Mouse (Mus musculus): ENCODE data around the gene Tmem104. TPM values are rescaled to one million over a fixed set of nuclear protein-coding genes. Genes with fewer than 3 reads are reported as not detected.
A peak's percentile ranks its signal among the peaks of the same experiment; 100 is the strongest.

Tmem104 gene
- polyA plus RNA-seq, 1 experiment from 2014 or later: 13.9 TPM

- Histone ChIP-seq H3K27me3 (peaks cover 2% of the 10 kb centered on the region; the same call in 1 of the 2 replicates), H3K4me2 (replicated peaks) (no peak overlapping the region), H3K27ac (replicated peaks) (no peak overlapping the region), H3K4me1 (peaks cover 28% of the 10 kb centered on the region), H3K36me3 (no peaks in the 10 kb centered on the region), H3K4me3 (replicated peaks) (no peak overlapping the region), H3K9me3 (replicated peaks) (no peaks in the 10 kb centered on the region), H3K9ac (no peak overlapping the region)
- no peak for ATAC-seq (ENCODE audit: insufficient number of reproducible peaks, low FRiP score, low TSS enrichment, low read depth)
- 66% methylated on average over 11 of the region's 11 CpGs for WGBS
Observed at GRCm38 (mm10) chr11:115223451-115223850, 36.2 kb downstream of the Tmem104 start.

GRCm38 (mm10) chr11:115223877-115224276, 36.6 kb downstream of the Tmem104 start:
- no peaks in the 10 kb centered on the region for H3K36me3 ChIP-seq
- peaks cover 3% of the 10 kb centered on the region; the same call in 1 of the 2 replicates for H3K27me3 ChIP-seq
- H3K9me3 ChIP-seq (replicated peaks): no peaks in the 10 kb centered on the region
- H3K4me3 ChIP-seq (replicated peaks): no peak overlapping the region
- H3K9ac ChIP-seq: no peak overlapping the region
- no peak overlapping the region for H3K27ac ChIP-seq (replicated peaks)
- H3K4me2 ChIP-seq (replicated peaks): no peak overlapping the region
- no peak for ATAC-seq (ENCODE audit: insufficient number of reproducible peaks, low FRiP score, low TSS enrichment, low read depth)
- peaks cover 25% of the 10 kb centered on the region for H3K4me1 ChIP-seq
- 68% methylated on average over 6 of the region's 6 CpGs for WGBS

GRCm38 (mm10) chr11:115224889-115225288, 37.6 kb downstream of the Tmem104 start:
- 49% methylated on average over 8 of the region's 8 CpGs for WGBS
- Histone ChIP-seq H3K4me2 (replicated peaks) (no peak overlapping the region), H3K27me3 (peaks cover 8% of the 10 kb centered on the region; the same call in 1 of the 2 replicates), H3K4me3 (replicated peaks) (no peak overlapping the region), H3K9me3 (replicated peaks) (no peaks in the 10 kb centered on the region), H3K36me3 (no peaks in the 10 kb centered on the region), H3K9ac (no peak overlapping the region), H3K4me1 (peaks cover 18% of the 10 kb centered on the region), H3K27ac (replicated peaks) (no peak overlapping the region)
- ATAC-seq (ENCODE audit: insufficient number of reproducible peaks, low FRiP score, low TSS enrichment, low read depth): no peak

GRCm38 (mm10) chr11:115225301-115225700, 38.0 kb downstream of the Tmem104 start:
- 71% methylated on average over 6 of the region's 6 CpGs for WGBS
- H3K36me3 ChIP-seq: no peaks in the 10 kb centered on the region
- H3K4me1 ChIP-seq: peaks cover 18% of the 10 kb centered on the region
- no peak overlapping the region for H3K4me3 ChIP-seq (replicated peaks)
- H3K27me3 ChIP-seq: peaks cover 8% of the 10 kb centered on the region; the same call in 1 of the 2 replicates
- no peaks in the 10 kb centered on the region for H3K9me3 ChIP-seq (replicated peaks)
- H3K9ac ChIP-seq: no peak overlapping the region
- H3K4me2 ChIP-seq (replicated peaks): no peak overlapping the region
- no peak overlapping the region for H3K27ac ChIP-seq (replicated peaks)
- ATAC-seq (ENCODE audit: insufficient number of reproducible peaks, low FRiP score, low TSS enrichment, low read depth): no peak

- Histone ChIP-seq H3K27ac (replicated peaks) (no peak overlapping the region), H3K9ac (no peak overlapping the region), H3K4me3 (replicated peaks) (no peak overlapping the region), H3K9me3 (replicated peaks) (no peaks in the 10 kb centered on the region), H3K4me2 (replicated peaks) (no peak overlapping the region), H3K27me3 (peaks cover 8% of the 10 kb centered on the region; the same call in 1 of the 2 replicates), H3K4me1 (peaks cover 24% of the 10 kb centered on the region), H3K36me3 (no peaks in the 10 kb centered on the region)
- ATAC-seq (ENCODE audit: insufficient number of reproducible peaks, low FRiP score, low TSS enrichment, low read depth): no peak
- WGBS: 49% methylated on average over 14 of the region's 14 CpGs
Observed at GRCm38 (mm10) chr11:115226811-115227491, 39.7 kb downstream of the Tmem104 start.

- Histone ChIP-seq H3K4me2 (replicated peaks) (no peak overlapping the region), H3K27ac (replicated peaks) (no peak overlapping the region), H3K9ac (no peak overlapping the region), H3K4me1 (peaks cover 21% of the 10 kb centered on the region), H3K9me3 (replicated peaks) (no peaks in the 10 kb centered on the region), H3K27me3 (peaks cover 10% of the 10 kb centered on the region; the same call in 1 of the 2 replicates), H3K4me3 (replicated peaks) (no peak overlapping the region), H3K36me3 (no peaks in the 10 kb centered on the region)
- no peak for ATAC-seq (ENCODE audit: insufficient number of reproducible peaks, low FRiP score, low TSS enrichment, low read depth)
- 31% methylated on average over 12 of the region's 12 CpGs for WGBS
Observed at GRCm38 (mm10) chr11:115227640-115228039, 40.4 kb downstream of the Tmem104 start.

GRCm38 (mm10) chr11:115228430-115228829, 41.1 kb downstream of the Tmem104 start:
- H3K27me3 ChIP-seq: peaks cover 13% of the 10 kb centered on the region; the same call in 1 of the 2 replicates
- H3K27ac ChIP-seq (replicated peaks): no peak overlapping the region
- H3K36me3 ChIP-seq: no peaks in the 10 kb centered on the region
- H3K9me3 ChIP-seq (replicated peaks): no peaks in the 10 kb centered on the region
- 67% methylated on average over 7 of the region's 7 CpGs for WGBS
- H3K4me2 ChIP-seq (replicated peaks): no peak overlapping the region
- ATAC-seq (ENCODE audit: insufficient number of reproducible peaks, low FRiP score, low TSS enrichment, low read depth): no peak
- H3K4me3 ChIP-seq (replicated peaks): no peak overlapping the region
- H3K9ac ChIP-seq: no peak overlapping the region
- peaks cover 18% of the 10 kb centered on the region for H3K4me1 ChIP-seq

- Histone ChIP-seq H3K36me3 (no peaks in the 10 kb centered on the region), H3K27ac (replicated peaks) (no peak overlapping the region), H3K4me2 (replicated peaks) (no peak overlapping the region), H3K27me3 (peaks cover 13% of the 10 kb centered on the region; the same call in 1 of the 2 replicates), H3K9me3 (replicated peaks) (no peaks in the 10 kb centered on the region), H3K4me1 (peaks cover 19% of the 10 kb centered on the region), H3K4me3 (replicated peaks) (no peak overlapping the region), H3K9ac (no peak overlapping the region)
- ATAC-seq (ENCODE audit: insufficient number of reproducible peaks, low FRiP score, low TSS enrichment, low read depth): no peak
- WGBS: 48% methylated on average over 15 of the region's 15 CpGs
Observed at GRCm38 (mm10) chr11:115229021-115229930, 42.0 kb downstream of the Tmem104 start.

GRCm38 (mm10) chr11:115231168-115231915, 44.1 kb downstream of the Tmem104 start:
- 42% methylated on average over 14 of the region's 14 CpGs for WGBS

GRCm38 (mm10) chr11:115231924-115232323, 44.6 kb downstream of the Tmem104 start:
- no peak overlapping the region for H3K4me2 ChIP-seq (replicated peaks)
- no peak for ATAC-seq (ENCODE audit: insufficient number of reproducible peaks, low FRiP score, low TSS enrichment, low read depth)
- H3K4me1 ChIP-seq: peaks cover 20% of the 10 kb centered on the region
- H3K9ac ChIP-seq: no peak overlapping the region
- peaks cover 13% of the 10 kb centered on the region; the same call in 1 of the 2 replicates for H3K27me3 ChIP-seq
- no peaks in the 10 kb centered on the region for H3K36me3 ChIP-seq
- H3K4me3 ChIP-seq (replicated peaks): no peak overlapping the region
- no peak overlapping the region for H3K27ac ChIP-seq (replicated peaks)
- no peaks in the 10 kb centered on the region for H3K9me3 ChIP-seq (replicated peaks)
- WGBS: 33% methylated on average over 9 of the region's 9 CpGs

More at GRCm38 (mm10) chr11:115231168-115231915, 44.1 kb downstream of the Tmem104 start:
- no peak for ATAC-seq (ENCODE audit: insufficient number of reproducible peaks, low FRiP score, low TSS enrichment, low read depth)
- no peak overlapping the region for H3K9ac ChIP-seq
- no peak overlapping the region for H3K4me3 ChIP-seq (replicated peaks)
- no peaks in the 10 kb centered on the region for H3K36me3 ChIP-seq
- no peaks in the 10 kb centered on the region for H3K9me3 ChIP-seq (replicated peaks)
- no peak overlapping the region for H3K4me2 ChIP-seq (replicated peaks)
- H3K27ac ChIP-seq (replicated peaks): 0 out of 2 replicates have a peak overlapping the region, but pooled peaks have one; percentile 17
- peaks cover 23% of the 10 kb centered on the region for H3K4me1 ChIP-seq
- peaks cover 13% of the 10 kb centered on the region; the same call in 1 of the 2 replicates for H3K27me3 ChIP-seq

Data from embryonic facial prominence, embryonic 15.5 days (tissue).